Comparison of ENCODE assay signal across 29 mouse cellular contexts in genomic region chr6:138412075-138412474, GRCm38 (mm10).
DNase-seq lines count a peak whose midpoint lies in the region; ATAC-seq and TF ChIP-seq lines count a peak whose summit lies in the region.
"Had no signal": no experiment of that assay in that cellular context is flagged by ENCODE, and none has a peak within 500 bp of the region (broad histone marks: within the 10 kb centered on the region; RNA-seq: fewer than 3 reads in every experiment).

No protein-coding gene starts in this region.

- no peak overlapping the region for H3K9ac ChIP-seq in forebrain, embryonic 14.5 days (ENCODE audit: low read length)
- no peak overlapping the region for H3K9ac ChIP-seq in midbrain, postnatal 0 days (replicated peaks; ENCODE audit: low read length, poor library complexity, severe bottlenecking)
- no peak overlapping the region for H3K9ac ChIP-seq in midbrain, embryonic 14.5 days (replicated peaks; ENCODE audit: low read length)
- H3K9ac ChIP-seq: embryonic facial prominence, embryonic 13.5 days; hindbrain, embryonic 12.5 days; hindbrain, embryonic 15.5 days; intestine, embryonic 15.5 days had no signal

- no peak for DNase-seq in forebrain, embryonic 14.5 days (ENCODE audit: low spot score)
- DNase-seq in forebrain, embryonic 10.5 days (ENCODE audit: extremely low spot score, low spot score): no peak
- no peak for DNase-seq in frontal cortex, adult 2 months (ENCODE audit: extremely low spot score in 1 of 2, low spot score in 1 of 2)
- no peak for DNase-seq in midbrain, postnatal 0 days (ENCODE audit: low spot score)
- DNase-seq in midbrain, embryonic 14.5 days: no peak
- no peak for DNase-seq in heart, adult 9 months (ENCODE audit: low spot score in 2 of 2)
- DNase-seq: adrenal gland, postnatal 10 days; adrenal gland, postnatal 36 days; B cell, adult 2 months; cerebellum, adult 11-12 months; cerebellum, adult 8-10 months; cerebellum, postnatal 10 days; cerebellum, postnatal 36 days; embryo, embryonic 11 days; gastrocnemius, postnatal 10 days; gastrocnemius, postnatal 36 days; heart, adult 2 months; kidney, adult 11 months had no signal

- H3K27ac ChIP-seq in forebrain, embryonic 14.5 days (ENCODE audit: low read depth, low read length): no peak overlapping the region
- H3K27ac ChIP-seq in forebrain, embryonic 10.5 days: no peak overlapping the region
- H3K27ac ChIP-seq in midbrain, postnatal 0 days (ENCODE audit: low read depth, low read length): no peak overlapping the region
- no peak overlapping the region for H3K27ac ChIP-seq in midbrain, embryonic 14.5 days (replicated peaks; ENCODE audit: low read depth, low read length)
- H3K27ac ChIP-seq: embryonic facial prominence, embryonic 10.5 days; embryonic facial prominence, embryonic 13.5 days; heart, adult 2 months; hindbrain, embryonic 12.5 days; hindbrain, embryonic 15.5 days; intestine, embryonic 15.5 days had no signal

- TF ChIP-seq CTCF in midbrain, postnatal 0 days (IDR thresholded peaks at IDR 0.05): no peak

- no peaks in the 10 kb centered on the region for H3K36me3 ChIP-seq in forebrain, embryonic 14.5 days (ENCODE audit: control insufficient read depth, insufficient read depth, low read length)
- peaks cover 8% of the 10 kb centered on the region; the same call in 1 of the 2 replicates for H3K36me3 ChIP-seq in forebrain, embryonic 10.5 days (replicated peaks)
- H3K36me3 ChIP-seq in midbrain, postnatal 0 days (ENCODE audit: insufficient read depth, low read length): no peaks in the 10 kb centered on the region
- peaks cover 5% of the 10 kb centered on the region; the same call in 1 of the 2 replicates for H3K36me3 ChIP-seq in midbrain, embryonic 14.5 days (ENCODE audit: control insufficient read depth, insufficient read depth, low read length)
- H3K36me3 ChIP-seq: embryonic facial prominence, embryonic 10.5 days; embryonic facial prominence, embryonic 13.5 days; G1E; hindbrain, embryonic 12.5 days; hindbrain, embryonic 15.5 days; intestine, embryonic 15.5 days had no signal

- H3K4me3 ChIP-seq in forebrain, embryonic 14.5 days (ENCODE audit: low read depth, low read length): no peak overlapping the region
- H3K4me3 ChIP-seq in forebrain, embryonic 10.5 days: no peak overlapping the region
- no peak overlapping the region for H3K4me3 ChIP-seq in midbrain, postnatal 0 days (ENCODE audit: low read depth, low read length)
- H3K4me3 ChIP-seq in midbrain, embryonic 14.5 days (replicated peaks; ENCODE audit: low read depth, low read length): no peak overlapping the region
- H3K4me3 ChIP-seq: embryonic facial prominence, embryonic 10.5 days; embryonic facial prominence, embryonic 13.5 days; erythroblast, embryonic 14.5 days; heart, adult 2 months; hindbrain, embryonic 12.5 days; hindbrain, embryonic 15.5 days; intestine, embryonic 15.5 days had no signal

- no peaks in the 10 kb centered on the region for H3K27me3 ChIP-seq in forebrain, embryonic 14.5 days (replicated peaks; ENCODE audit: control insufficient read depth, insufficient read depth, low read length)
- H3K27me3 ChIP-seq in forebrain, embryonic 10.5 days (ENCODE audit: poor library complexity, severe bottlenecking): no peaks in the 10 kb centered on the region
- H3K27me3 ChIP-seq in midbrain, postnatal 0 days (ENCODE audit: insufficient read depth, low read length): no peaks in the 10 kb centered on the region
- no peaks in the 10 kb centered on the region for H3K27me3 ChIP-seq in midbrain, embryonic 14.5 days (ENCODE audit: control insufficient read depth, insufficient read depth, low read length)
- H3K27me3 ChIP-seq: CH12.LX; embryonic facial prominence, embryonic 13.5 days; hindbrain, embryonic 12.5 days; hindbrain, embryonic 15.5 days; intestine, embryonic 15.5 days had no signal

- H3K4me1 ChIP-seq in forebrain, embryonic 14.5 days (ENCODE audit: control insufficient read depth, insufficient read depth, low read length): peaks cover 5% of the 10 kb centered on the region
- H3K4me1 ChIP-seq in forebrain, embryonic 10.5 days: peaks cover 28% of the 10 kb centered on the region
- H3K4me1 ChIP-seq in midbrain, postnatal 0 days (ENCODE audit: insufficient read depth, low read length): no peaks in the 10 kb centered on the region; the same call in 1 of the 2 replicates
- no peaks in the 10 kb centered on the region for H3K4me1 ChIP-seq in midbrain, embryonic 14.5 days (ENCODE audit: control insufficient read depth, insufficient read depth, low read length)
- H3K4me1 ChIP-seq: embryonic facial prominence, embryonic 10.5 days; embryonic facial prominence, embryonic 13.5 days; hindbrain, embryonic 12.5 days; hindbrain, embryonic 15.5 days; intestine, embryonic 15.5 days had no signal

- H3K4me2 ChIP-seq in forebrain, embryonic 14.5 days (ENCODE audit: low read length): no peak overlapping the region
- 0 out of 2 replicates have a peak overlapping the region, but pooled peaks have one; percentile 6 for H3K4me2 ChIP-seq in midbrain, postnatal 0 days (ENCODE audit: low read depth, low read length, poor library complexity, severe bottlenecking)
- H3K4me2 ChIP-seq in midbrain, embryonic 14.5 days (ENCODE audit: low read length): no peak overlapping the region; the same call in 1 of the 2 replicates
- H3K4me2 ChIP-seq: embryonic facial prominence, embryonic 13.5 days; heart, embryonic 11.5 days; hindbrain, embryonic 12.5 days; hindbrain, embryonic 15.5 days; intestine, embryonic 15.5 days had no signal

- no peaks in the 10 kb centered on the region for H3K9me3 ChIP-seq in forebrain, embryonic 14.5 days (replicated peaks; ENCODE audit: control insufficient read depth, low read length)
- H3K9me3 ChIP-seq in forebrain, embryonic 10.5 days: no peaks in the 10 kb centered on the region
- no peaks in the 10 kb centered on the region for H3K9me3 ChIP-seq in midbrain, postnatal 0 days (ENCODE audit: low read length)
- no peaks in the 10 kb centered on the region for H3K9me3 ChIP-seq in midbrain, embryonic 14.5 days (ENCODE audit: control insufficient read depth, low read length)
- H3K9me3 ChIP-seq: embryonic facial prominence, embryonic 10.5 days; embryonic facial prominence, embryonic 13.5 days; hindbrain, embryonic 12.5 days; hindbrain, embryonic 15.5 days; intestine, embryonic 15.5 days had no signal

- ATAC-seq in forebrain, embryonic 14.5 days: peak; percentile 54; the same call in 1 of the 2 replicates
- peak; percentile 72 for ATAC-seq in frontal cortex, adult (ENCODE audit: low TSS enrichment)
- no peak for ATAC-seq in midbrain, postnatal 0 days (ENCODE audit: low FRiP score)
- ATAC-seq in midbrain, embryonic 14.5 days (ENCODE audit: low FRiP score, low TSS enrichment): no peak
- ATAC-seq: intestine, embryonic 15.5 days; Patski had no signal

- 84% methylated on average over 3 of the region's 3 CpGs for WGBS in forebrain, embryonic 14.5 days
- 91% methylated on average over 3 of the region's 3 CpGs for WGBS in forebrain, embryonic 10.5 days
- WGBS in midbrain, postnatal 0 days: 74% methylated on average over 3 of the region's 3 CpGs
- 80% methylated on average over 3 of the region's 3 CpGs for WGBS in midbrain, embryonic 14.5 days

Comparison
In these comparisons a context has a peak if more than half of its experiments do, and no peak if none do; other contexts are left out.
1. ATAC-seq: peak in forebrain, embryonic 14.5 days (single experiment) and frontal cortex, adult (single experiment); none in midbrain, postnatal 0 days (single experiment) and midbrain, embryonic 14.5 days (single experiment).